ENCODE assay signal across 11 mouse cellular contexts in the genomic region with DNA sequence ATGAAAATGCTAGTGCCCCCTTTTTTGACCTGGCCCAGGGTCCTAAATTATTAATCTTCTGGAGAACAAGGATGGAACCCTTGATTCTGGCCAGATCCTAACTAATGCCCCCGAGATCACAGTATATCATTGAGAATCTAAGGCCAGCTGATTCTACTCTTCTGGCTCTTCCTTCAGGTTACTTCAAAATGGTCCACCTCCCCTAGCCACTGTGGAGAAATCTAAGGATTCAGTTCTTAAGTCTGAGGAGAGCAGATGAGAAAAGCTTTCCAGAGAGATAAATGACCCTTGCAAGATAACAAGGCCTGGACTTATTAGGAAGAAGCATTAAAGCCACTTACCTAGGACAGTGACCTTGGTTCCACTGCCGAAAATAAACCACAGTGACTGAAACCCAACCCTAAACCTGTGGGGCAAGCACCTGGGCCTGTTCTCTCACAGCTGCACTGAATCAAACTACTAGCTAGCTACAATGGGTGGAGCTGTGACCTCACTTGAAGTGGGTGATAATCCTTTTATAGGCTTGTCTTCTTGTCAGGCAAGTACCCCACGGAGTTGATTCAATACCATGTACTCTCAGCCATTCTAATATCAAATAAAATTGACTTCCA.
"Had no signal": no experiment of that assay in that cellular context is flagged by ENCODE, and none has a peak within 500 bp of the region (broad histone marks: within the 10 kb centered on the region; RNA-seq: fewer than 3 reads in every experiment).

No protein-coding gene starts in this region.

- ATAC-seq: intestine, postnatal 0 days had no signal

- H3K27me3 ChIP-seq: liver, embryonic 13.5 days; megakaryocyte, embryonic 14.5 days had no signal

- DNase-seq: kidney, adult 2 months; kidney, postnatal 25 days; layer of hippocampus, adult 9-11 months; liver, embryonic 13.5 days; lung, adult 2 months; midbrain, embryonic 14.5 days; retina, postnatal 1 day; thymus, adult 18-20 months; thymus, postnatal 36 days had no signal

- H3K36me3 ChIP-seq: liver, embryonic 13.5 days had no signal
